Mouse (Mus musculus) left cerebral cortex, adult 6 months (tissue): Measurements from ENCODE around the gene Exoc8. TPM values are rescaled to one million over a fixed set of nuclear protein-coding genes. Genes with fewer than 3 reads are reported as not detected.

ENCODE experiments used
- long read RNA-seq, 2 experiments: library from polyadenylated mRNA; unstranded; transcript quantifications; one replicate each; pipeline ENCODE4 v2.0.0; 2019 to 2020
- polyA plus RNA-seq: library from polyadenylated mRNA; unstranded; fragments of <200 nt; fragmentation: Nextera tagmentation; gene quantifications from 2 replicates; pipeline ENCODE4 v1.2.3, GENCODE M21; 2021

Gene Exoc8
- 3.2 and 6.4 TPM in 2 replicates for polyA plus RNA-seq
- long read RNA-seq, experiment 1, full-length matches to known transcripts: 10 of 10 reads
- long read RNA-seq, experiment 1, partial matches to known transcripts: 0 of 10 reads
- long read RNA-seq, experiment 1, other reads (novel, unspliced or antisense): 0 of 10 reads
- long read RNA-seq, experiment 2, full-length matches to known transcripts: 5 of 5 reads
- long read RNA-seq, experiment 2, partial matches to known transcripts: 0 of 5 reads
- long read RNA-seq, experiment 2, other reads (novel, unspliced or antisense): 0 of 5 reads

GRCm38 (mm10) chr8:124897386-124898250, at the start of gene Exoc8, which contains the start of gene Sprtn:
Gene Exoc8 (minus strand): TSS chr8:124897705.
Gene Sprtn (plus strand): TSS chr8:124897886.

GRCm38 (mm10) chr8:124862321-124863162, 35.0 kb downstream of the Exoc8 start, which contains the start of the genes Gnpat and 2810004N23Rik:
Gene Gnpat (plus strand): TSS chr8:124863033.
Gene 2810004N23Rik (minus strand): TSS chr8:124863120.

Other genes starting within 250 kb of the Exoc8 start
- gene 2310022B05Rik, start 234.3 kb downstream of the Exoc8 start, polyA plus RNA-seq: 10.1 and 23.4 TPM in 2 replicates
- gene Ttc13, start 175.7 kb downstream of the Exoc8 start, polyA plus RNA-seq: 11.5 and 11.7 TPM in 2 replicates
- 8.2 and 9.9 TPM in 2 replicates for gene Arv1, start 175.6 kb downstream of the Exoc8 start, polyA plus RNA-seq
- gene Fam89a, start 145.9 kb downstream of the Exoc8 start, polyA plus RNA-seq: 0.44 and 3.3 TPM in 2 replicates
- gene Trim67, start 104.6 kb downstream of the Exoc8 start, polyA plus RNA-seq: 0.38 and 0.77 TPM in 2 replicates
- gene Gnpat, start 34.7 kb downstream of the Exoc8 start, polyA plus RNA-seq: 37.4 and 42.4 TPM in 2 replicates
- gene 2810004N23Rik, start 34.6 kb downstream of the Exoc8 start, polyA plus RNA-seq: 16.6 and 17.4 TPM in 2 replicates
- gene Sprtn, start 181 bp upstream of the Exoc8 start, polyA plus RNA-seq: 3.0 and 3.4 TPM in 2 replicates
- 8.7 and 9.6 TPM in 2 replicates for gene Egln1, start 51.6 kb upstream of the Exoc8 start, polyA plus RNA-seq
- 198 and 273 TPM in 2 replicates for gene Tsnax, start 115.3 kb upstream of the Exoc8 start, polyA plus RNA-seq
- 0.20 and 0.29 TPM in 2 replicates for gene Disc1, start 156.5 kb upstream of the Exoc8 start, polyA plus RNA-seq